Mouse (Mus musculus) neural tube, embryonic 12.5 days (tissue): Measurements from ENCODE around the gene P3h2. TPM values are rescaled to one million over a fixed set of nuclear protein-coding genes. Genes with fewer than 3 reads are reported as not detected.

Experiments used
- ATAC-seq: fragments of 200-750 bp; cut with Nextera tagmentation; 2 replicates; pipeline ENCODE4 v1.8.0; 2017; ENCODE audit warnings: low read depth, mild to moderate bottlenecking, moderate TSS enrichment, moderate library complexity; ENCODE audit not compliant: low FRiP score
- H3K27ac ChIP-seq: fragments of 300-500 bp; sonication (generic); 2 replicates; pipeline ENCODE4 v1.5.1; 2016
- H3K27me3 ChIP-seq: fragments of 300-500 bp; sonication (generic); replicated peaks from 2 replicates; pipeline ENCODE4 v1.6.1; 2016; ENCODE audit warnings: mild to moderate bottlenecking
- H3K36me3 ChIP-seq: fragments of 300-500 bp; sonication (generic); 2 replicates; pipeline ENCODE4 v1.6.1; 2016; ENCODE audit warnings: mild to moderate bottlenecking
- H3K4me1 ChIP-seq: fragments of 300-500 bp; sonication (generic); 2 replicates; pipeline ENCODE4 v1.6.1; 2016
- H3K4me2 ChIP-seq: fragments of 300-500 bp; sonication (generic); replicated peaks from 2 replicates; pipeline ENCODE4 v1.6.1; 2016; ENCODE audit warnings: mild to moderate bottlenecking
- H3K4me3 ChIP-seq: fragments of 300-500 bp; sonication (generic); 2 replicates; pipeline ENCODE4 v1.5.1; 2016
- H3K9ac ChIP-seq: fragments of 300-500 bp; sonication (generic); 2 replicates; pipeline ENCODE4 v1.6.1; 2016; ENCODE audit warnings: mild to moderate bottlenecking
- H3K9me3 ChIP-seq: fragments of 300-500 bp; sonication (generic); 2 replicates; pipeline ENCODE4 v1.6.1; 2016; ENCODE audit warnings: mild to moderate bottlenecking
- WGBS: fragments of 180-500 bp; shearing (Covaris S2); methylation state at CpG from one replicate; pipeline ENCODE4 v1.1.7; 2016; 5-methylcytosine and 5-hydroxymethylcytosine counted together
- polyA plus RNA-seq: library from polyadenylated mRNA; unstranded; fragments of >200 nt; fragmentation: Nextera tagmentation; extraction: Ambion mirVana; gene quantifications from 2 replicates; pipeline ENCODE4 v1.2.1, GENCODE M21; 2016

The P3h2 gene
- polyA plus RNA-seq = 2.1 and 2.9 TPM in 2 replicates

- Histone ChIP-seq H3K4me2 (peak within 1 kb of the TSS; percentile 88), H3K9me3 (no peaks in the 10 kb centered on the region), H3K27me3 (no peaks in the 10 kb centered on the region), H3K27ac (0 out of 2 replicates have a peak within 1 kb of the TSS, but pooled peaks have one; percentile 20), H3K4me3 (peak within 1 kb of the TSS; percentile 61), H3K36me3 (no peaks in the 10 kb centered on the region), H3K4me1 (peaks cover 9% of the 10 kb centered on the region; the same call in 1 of the 2 replicates), H3K9ac (peak within 1 kb of the TSS; percentile 70)
- under 1% methylated on average over 98 of the region's 101 CpGs for WGBS
- ATAC-seq = peak; percentile 93
Measured at GRCm38 (mm10) chr16:26105115-26105974, at the start of gene P3h2. Gene P3h2, minus strand, starts transcription at chr16:26105784.

DNA sequence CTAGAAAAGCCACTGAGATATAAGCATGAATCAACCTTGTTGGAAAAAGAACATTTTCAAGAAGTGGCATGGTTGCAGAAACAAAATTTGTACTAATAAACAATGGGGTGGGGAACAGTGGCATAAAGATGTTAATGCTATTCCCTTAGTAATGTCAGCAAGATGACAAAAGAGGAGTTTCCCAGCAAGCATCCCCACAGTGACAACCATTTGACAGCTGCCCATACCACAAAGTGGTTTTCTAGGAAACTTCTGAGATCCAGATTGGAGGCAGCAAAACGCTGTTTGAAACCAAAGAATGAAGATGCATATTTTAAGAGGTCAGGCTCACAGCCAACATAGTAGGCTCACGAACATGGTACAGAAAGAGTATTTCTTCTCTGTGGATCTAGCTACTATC, 46.7 kb upstream of the P3h2 start:
- H3K9ac ChIP-seq = no peak overlapping the region
- H3K9me3 ChIP-seq = no peaks in the 10 kb centered on the region
- H3K4me3 ChIP-seq = no peak overlapping the region
- H3K4me2 ChIP-seq = no peak overlapping the region
- ATAC-seq = no peak
- no peaks in the 10 kb centered on the region for H3K36me3 ChIP-seq
- H3K27ac ChIP-seq = no peak overlapping the region
- 95% methylated on average over 2 of the region's 2 CpGs for WGBS
- no peaks in the 10 kb centered on the region for H3K4me1 ChIP-seq
- no peaks in the 10 kb centered on the region for H3K27me3 ChIP-seq

DNA sequence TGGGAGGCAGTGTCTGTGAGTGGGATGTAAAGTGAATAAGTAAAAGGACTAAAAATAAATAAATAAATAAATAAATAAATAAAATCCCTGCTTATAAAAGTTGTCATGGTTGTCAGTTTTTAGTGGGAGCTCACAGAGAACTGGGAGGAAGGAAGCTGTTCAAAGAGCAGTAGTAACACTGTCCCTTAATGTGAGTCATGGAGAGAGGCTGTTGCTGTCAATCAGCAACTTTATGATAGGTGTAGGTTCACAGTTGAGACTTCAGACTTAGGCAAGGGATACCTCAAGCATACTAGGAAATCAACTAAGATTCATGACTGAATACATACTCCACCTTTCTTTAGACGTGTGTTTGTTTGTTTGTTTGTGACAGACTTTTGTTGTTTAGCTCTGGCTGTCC, 45.4 kb upstream of the P3h2 start:
- Histone ChIP-seq H3K4me2 (no peak overlapping the region), H3K9ac (no peak overlapping the region), H3K4me1 (no peaks in the 10 kb centered on the region), H3K4me3 (no peak overlapping the region), H3K27me3 (no peaks in the 10 kb centered on the region), H3K27ac (no peak overlapping the region), H3K9me3 (no peaks in the 10 kb centered on the region), H3K36me3 (no peaks in the 10 kb centered on the region)
- ATAC-seq = no peak
- WGBS = 89% methylated on average over 1 of the region's 1 CpGs

DNA sequence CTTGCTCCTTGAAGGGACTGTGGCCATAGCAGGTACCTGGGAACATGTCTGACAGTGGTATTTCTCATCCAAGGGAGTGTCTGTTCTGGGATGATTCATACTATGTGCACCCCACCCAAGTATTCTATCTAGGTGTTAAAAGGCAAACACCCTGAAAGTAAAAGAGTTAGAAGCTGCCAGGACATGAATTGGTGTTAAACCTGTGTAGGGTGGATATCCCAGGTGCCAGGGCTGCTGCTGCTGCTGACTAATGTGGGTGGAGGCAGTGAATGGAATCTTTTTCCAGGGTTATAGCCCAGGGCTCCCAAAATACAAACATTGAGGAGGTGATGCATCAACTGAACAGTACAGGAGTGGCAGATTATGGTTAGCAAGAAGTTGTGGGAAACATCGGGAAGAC, 41.3 kb upstream of the P3h2 start:
- no peak for ATAC-seq
- WGBS = 95% methylated on average over 1 of the region's 1 CpGs
- no peak overlapping the region for H3K27ac ChIP-seq

GRCm38 (mm10) chr16:26131126-26131525, 25.5 kb upstream of the P3h2 start:
- Histone ChIP-seq H3K27ac (no peak overlapping the region), H3K4me3 (no peak overlapping the region), H3K4me2 (no peak overlapping the region), H3K9me3 (no peaks in the 10 kb centered on the region), H3K9ac (no peak overlapping the region), H3K4me1 (no peaks in the 10 kb centered on the region), H3K27me3 (no peaks in the 10 kb centered on the region), H3K36me3 (no peaks in the 10 kb centered on the region)
- WGBS = 82% methylated on average over 1 of the region's 1 CpGs
- no peak for ATAC-seq

More for the DNA sequence above, 41.3 kb upstream of the P3h2 start:
- Histone ChIP-seq H3K36me3 (no peaks in the 10 kb centered on the region), H3K9me3 (no peaks in the 10 kb centered on the region), H3K9ac (no peak overlapping the region), H3K4me1 (no peaks in the 10 kb centered on the region), H3K4me3 (no peak overlapping the region), H3K27me3 (no peaks in the 10 kb centered on the region), H3K4me2 (no peak overlapping the region)

DNA sequence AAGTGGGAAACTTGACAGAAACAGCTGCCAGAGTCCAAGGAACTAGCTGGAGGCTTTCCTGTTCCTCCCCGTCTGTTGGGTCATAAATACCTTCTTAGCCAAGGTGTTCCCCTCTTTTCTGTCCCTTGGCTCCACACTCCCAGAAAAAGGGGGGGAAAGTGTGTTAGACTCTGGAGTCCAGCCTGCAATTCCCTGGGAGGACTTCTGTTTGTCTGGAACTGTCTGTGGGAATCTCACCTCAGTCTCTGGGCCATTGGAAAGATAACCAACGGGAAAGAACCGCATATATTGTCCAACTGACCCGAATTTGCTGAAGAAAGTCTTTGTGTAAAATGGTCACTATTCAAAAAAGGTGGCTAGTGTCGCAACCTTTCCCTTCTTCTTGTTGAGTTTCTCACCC, 1.0 kb upstream of the P3h2 start:
- Histone ChIP-seq H3K4me3 (no peak overlapping the region), H3K4me2 (no peak overlapping the region), H3K9ac (no peak overlapping the region), H3K4me1 (peaks cover 9% of the 10 kb centered on the region; the same call in 1 of the 2 replicates), H3K27me3 (no peaks in the 10 kb centered on the region), H3K36me3 (no peaks in the 10 kb centered on the region), H3K9me3 (no peaks in the 10 kb centered on the region), H3K27ac (no peak overlapping the region)
- 64% methylated on average over 5 of the region's 5 CpGs for WGBS
- no peak for ATAC-seq

DNA sequence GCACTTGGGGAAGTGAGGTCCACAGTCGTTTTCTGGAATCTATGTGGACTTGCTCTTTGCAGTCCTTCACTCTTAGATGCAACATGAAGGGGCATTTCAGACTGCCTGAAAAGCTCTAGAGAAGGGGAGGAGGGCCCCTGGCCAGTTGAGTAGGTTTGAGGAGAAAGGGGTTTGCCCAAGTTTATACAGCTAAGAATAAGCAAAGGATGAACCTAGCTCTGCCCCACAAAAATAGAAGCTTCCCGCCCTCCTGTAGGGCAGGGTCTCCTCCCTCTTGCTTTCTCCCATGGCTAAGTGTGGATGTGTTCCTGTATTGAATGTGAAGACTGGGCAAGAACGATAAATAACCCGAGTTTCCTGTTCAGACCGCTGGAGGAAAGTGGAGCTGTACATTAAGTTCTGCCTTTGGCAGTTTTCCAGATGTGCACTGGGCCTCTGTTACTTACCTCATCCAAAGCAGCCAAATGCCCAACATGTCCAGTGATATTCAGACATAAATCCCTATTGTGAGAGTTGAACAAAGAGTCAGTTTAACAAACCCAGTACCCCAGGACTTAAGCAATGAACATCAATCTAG, 545 bp upstream of the P3h2 start:
- Histone ChIP-seq H3K4me1 (peaks cover 9% of the 10 kb centered on the region; the same call in 1 of the 2 replicates), H3K27me3 (no peaks in the 10 kb centered on the region), H3K9ac (peak overlapping the region; percentile 70; the same call in 1 of the 2 replicates), H3K9me3 (no peaks in the 10 kb centered on the region), H3K4me2 (peak overlapping the region; percentile 88), H3K27ac (no peak overlapping the region), H3K4me3 (peak overlapping the region; percentile 61), H3K36me3 (no peaks in the 10 kb centered on the region)
- 7% methylated on average over 5 of the region's 5 CpGs for WGBS
- peak; percentile 27 for ATAC-seq

DNA sequence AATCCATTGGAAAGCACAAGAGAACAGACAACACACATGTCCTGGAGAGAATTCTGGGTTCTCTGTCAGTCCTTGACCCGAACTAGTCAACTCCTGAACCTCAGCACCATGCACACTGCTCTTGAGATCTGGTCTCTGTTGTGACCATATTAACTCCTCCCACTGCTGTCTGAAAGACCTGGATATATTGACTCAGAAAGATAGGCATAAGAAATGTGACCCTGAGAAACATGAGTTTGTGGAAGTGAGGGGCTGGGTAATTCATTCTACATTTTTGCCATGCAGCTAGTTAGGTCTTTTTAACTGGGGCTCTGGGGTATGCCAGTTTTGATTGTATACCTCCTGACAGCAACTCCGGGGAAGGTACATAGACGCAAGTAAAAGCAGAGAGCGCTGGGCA, 1.3 kb downstream of the P3h2 start:
- H3K36me3 ChIP-seq = no peaks in the 10 kb centered on the region
- no peak for ATAC-seq
- H3K4me3 ChIP-seq = 0 out of 2 replicates have a peak overlapping the region, but pooled peaks have one; percentile 61
- peak overlapping the region; percentile 88 for H3K4me2 ChIP-seq
- H3K9me3 ChIP-seq = no peaks in the 10 kb centered on the region
- no peaks in the 10 kb centered on the region for H3K27me3 ChIP-seq
- H3K9ac ChIP-seq = no peak overlapping the region
- WGBS = 41% methylated on average over 4 of the region's 4 CpGs
- H3K27ac ChIP-seq = no peak overlapping the region
- peaks cover 9% of the 10 kb centered on the region; the same call in 1 of the 2 replicates for H3K4me1 ChIP-seq

DNA sequence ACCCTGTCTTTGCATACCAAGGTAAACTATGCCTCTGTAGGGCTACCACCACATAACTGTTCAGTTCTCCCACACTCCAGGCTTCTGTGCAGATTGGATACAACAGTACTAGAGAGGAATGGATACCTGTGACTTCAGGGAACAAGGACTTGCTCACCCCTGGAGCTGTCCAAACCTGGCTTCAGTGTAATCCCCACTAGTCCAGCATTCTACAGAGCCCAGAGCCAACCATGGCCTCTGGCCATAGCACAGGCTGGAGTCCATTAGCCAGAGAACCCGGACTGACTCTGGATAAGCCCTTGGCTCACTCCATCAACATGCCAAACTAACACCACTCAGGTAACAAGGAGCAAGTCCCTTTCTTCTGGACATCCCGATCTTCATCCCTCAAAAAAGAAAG, 2.7 kb downstream of the P3h2 start:
- Histone ChIP-seq H3K9ac (no peak overlapping the region), H3K4me3 (no peak overlapping the region), H3K27me3 (no peaks in the 10 kb centered on the region), H3K4me1 (peaks cover 9% of the 10 kb centered on the region; the same call in 1 of the 2 replicates), H3K9me3 (no peaks in the 10 kb centered on the region), H3K36me3 (no peaks in the 10 kb centered on the region), H3K4me2 (no peak overlapping the region), H3K27ac (no peak overlapping the region)
- no peak for ATAC-seq
- 85% methylated on average over 2 of the region's 2 CpGs for WGBS

- H3K27me3 ChIP-seq = no peaks in the 10 kb centered on the region
- no peak overlapping the region for H3K9ac ChIP-seq
- no peaks in the 10 kb centered on the region for H3K36me3 ChIP-seq
- no peaks in the 10 kb centered on the region for H3K9me3 ChIP-seq
- 61% methylated on average over 4 of the region's 4 CpGs for WGBS
- H3K4me2 ChIP-seq = no peak overlapping the region
- no peak for ATAC-seq
- no peak overlapping the region for H3K27ac ChIP-seq
- no peaks in the 10 kb centered on the region for H3K4me1 ChIP-seq
- no peak overlapping the region for H3K4me3 ChIP-seq
Measured at GRCm38 (mm10) chr16:26100167-26100566, 5.4 kb downstream of the P3h2 start.

GRCm38 (mm10) chr16:26095696-26096284, 9.8 kb downstream of the P3h2 start:
- Histone ChIP-seq H3K27ac (no peak overlapping the region), H3K4me1 (no peaks in the 10 kb centered on the region), H3K36me3 (no peaks in the 10 kb centered on the region), H3K27me3 (no peaks in the 10 kb centered on the region), H3K4me2 (no peak overlapping the region), H3K4me3 (no peak overlapping the region), H3K9ac (no peak overlapping the region), H3K9me3 (no peaks in the 10 kb centered on the region)
- no peak for ATAC-seq
- WGBS = 79% methylated on average over 7 of the region's 7 CpGs

GRCm38 (mm10) chr16:26093888-26094287, 11.7 kb downstream of the P3h2 start:
- H3K4me2 ChIP-seq = no peak overlapping the region
- no peak for ATAC-seq
- no peaks in the 10 kb centered on the region for H3K36me3 ChIP-seq
- no peaks in the 10 kb centered on the region for H3K9me3 ChIP-seq
- H3K9ac ChIP-seq = no peak overlapping the region
- H3K27ac ChIP-seq = no peak overlapping the region
- 77% methylated on average over 4 of the region's 4 CpGs for WGBS
- H3K4me1 ChIP-seq = no peaks in the 10 kb centered on the region
- H3K4me3 ChIP-seq = no peak overlapping the region
- H3K27me3 ChIP-seq = no peaks in the 10 kb centered on the region
